Mouse (Mus musculus) cerebellum, adult 11-12 months (tissue): Measurements from ENCODE around the gene Hist1h4c.
"Not testable (repeated sequence)": the region's sequence is repeated elsewhere in the genome, so short reads cannot be mapped to it uniquely, and the experiment has no call there.

Source experiments
- DNase-seq: peaks from one replicate; pipeline ENCODE4 v3.0.0; 2022

Gene Hist1h4c

DNA sequence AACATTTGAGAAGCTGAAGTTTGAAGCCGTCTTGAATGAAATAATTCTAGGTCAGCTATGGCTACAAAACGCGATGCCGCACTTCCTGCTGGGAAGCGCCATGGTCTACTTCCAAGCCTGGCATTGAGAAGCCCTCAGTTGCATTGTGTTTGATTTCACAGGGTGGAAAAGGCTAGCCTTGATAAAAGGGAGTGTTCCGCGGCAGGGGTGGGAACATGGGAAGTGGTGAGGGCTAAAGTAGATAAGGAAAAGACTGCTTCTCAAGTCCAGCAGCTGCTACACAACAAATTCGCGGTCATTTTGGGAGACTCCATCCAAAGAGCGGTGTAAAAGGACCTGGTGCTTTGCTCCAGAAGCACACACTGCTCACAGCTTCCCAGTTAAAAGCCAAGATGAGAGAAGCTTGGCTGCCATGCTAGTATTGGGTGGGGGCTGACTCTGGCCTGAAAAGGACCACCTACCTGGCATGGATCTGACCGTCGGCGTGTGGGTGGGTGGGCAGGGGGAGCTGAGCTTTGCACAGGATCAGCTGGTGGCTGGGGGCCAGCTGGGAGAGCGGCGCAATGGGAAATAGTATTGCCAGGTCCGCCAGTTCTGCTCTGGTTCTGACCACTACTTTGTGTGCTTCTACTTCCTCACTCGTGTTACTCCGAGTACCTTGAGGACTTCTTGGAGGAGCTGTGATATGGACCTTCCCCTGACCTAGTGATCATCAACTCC lies 30.4 kb upstream of the Hist1h4c start:
- DNase-seq, result no peak

DNA sequence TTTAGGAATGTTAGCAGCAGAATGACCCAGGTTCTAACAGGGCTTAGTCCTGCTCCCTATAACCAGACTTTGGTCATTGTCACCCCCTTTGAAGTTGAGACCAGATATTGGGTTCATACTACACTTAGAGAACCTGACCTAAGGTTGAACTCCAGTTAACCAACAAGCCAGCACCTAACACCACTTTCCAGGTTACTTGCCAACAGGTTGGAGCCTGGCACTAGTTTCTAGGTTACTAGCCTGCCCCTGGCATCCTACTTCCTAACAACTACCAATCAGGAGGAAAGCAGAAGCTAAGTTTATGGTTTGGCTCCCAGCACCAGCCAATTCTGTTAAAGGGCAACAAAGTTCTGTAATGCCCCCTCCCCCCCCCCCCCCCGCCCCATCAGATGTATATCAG lies 27.0 kb upstream of the Hist1h4c start:
- no peak for DNase-seq

DNA sequence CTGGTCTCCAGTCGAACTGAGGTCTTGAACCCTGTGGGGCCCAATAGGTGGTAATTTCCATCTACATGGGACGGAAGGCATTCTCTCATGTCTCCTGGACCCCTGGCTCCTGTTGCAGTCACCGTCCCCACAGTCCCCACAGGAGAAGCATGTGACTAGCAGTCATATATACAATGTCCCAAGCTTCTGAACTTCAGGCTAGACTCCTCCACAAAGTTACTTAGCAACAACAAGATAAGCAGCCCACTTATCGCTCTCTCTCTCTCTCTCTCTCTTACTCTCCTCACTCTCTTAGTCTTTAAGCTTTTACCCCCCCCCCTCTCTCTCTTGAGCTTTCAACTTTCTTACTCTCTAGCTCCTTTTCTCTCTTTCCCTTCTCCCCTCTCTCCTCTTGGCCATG lies 26.0 kb upstream of the Hist1h4c start:
- no peak for DNase-seq

DNA sequence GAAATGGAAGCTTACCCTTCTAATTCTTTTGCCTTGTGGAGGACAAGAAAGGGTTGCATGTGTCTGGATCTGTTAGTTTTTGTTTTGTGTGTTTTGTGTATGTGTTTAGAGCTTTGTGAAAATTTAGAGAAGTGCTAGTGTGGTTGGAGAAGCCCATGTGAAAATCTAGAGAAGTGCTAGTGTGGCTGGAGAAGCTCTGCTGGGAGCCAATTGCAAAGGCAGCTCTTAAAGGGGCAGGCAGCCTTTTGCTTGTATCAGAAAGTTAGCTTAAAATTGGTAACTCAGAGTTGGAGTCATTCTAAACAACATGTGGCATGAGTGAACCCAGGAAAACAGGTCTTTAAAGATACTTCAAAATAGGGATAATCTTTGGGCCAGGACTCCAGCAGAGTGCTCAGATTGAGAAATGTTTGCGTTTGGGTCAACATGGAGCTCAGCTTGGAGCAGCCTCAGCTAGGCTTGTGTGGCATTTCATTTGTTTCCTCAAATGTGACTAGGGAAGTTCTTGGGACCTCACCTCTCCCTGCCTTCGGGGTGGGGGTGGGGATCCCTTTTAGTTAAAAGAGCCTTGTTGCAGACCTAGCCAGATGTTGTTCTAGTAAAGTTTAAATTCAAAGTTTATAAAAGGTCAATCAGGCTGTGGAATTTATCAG lies 19.5 kb upstream of the Hist1h4c start:
- not testable (repeated sequence) for DNase-seq

DNA sequence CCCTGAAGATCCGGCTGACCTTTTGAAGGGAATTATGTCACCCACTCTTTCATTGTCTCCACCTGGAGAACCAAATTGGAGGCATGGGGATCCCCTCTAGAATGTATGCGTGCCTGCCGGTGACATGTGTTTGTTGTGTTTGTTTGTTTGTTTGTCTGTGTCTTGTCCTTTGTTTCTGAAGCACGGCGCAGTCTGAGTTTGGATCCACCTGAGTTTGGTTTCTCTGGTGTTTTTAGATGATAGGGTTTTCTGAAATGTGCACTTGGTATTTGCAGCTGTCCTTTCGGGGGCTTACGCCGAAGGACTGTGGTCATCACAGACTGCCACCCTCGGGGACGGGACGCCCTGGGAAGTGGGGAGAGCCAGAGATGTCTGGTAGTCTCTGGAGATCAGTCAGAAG lies 18.9 kb upstream of the Hist1h4c start:
- DNase-seq, result no peak

DNA sequence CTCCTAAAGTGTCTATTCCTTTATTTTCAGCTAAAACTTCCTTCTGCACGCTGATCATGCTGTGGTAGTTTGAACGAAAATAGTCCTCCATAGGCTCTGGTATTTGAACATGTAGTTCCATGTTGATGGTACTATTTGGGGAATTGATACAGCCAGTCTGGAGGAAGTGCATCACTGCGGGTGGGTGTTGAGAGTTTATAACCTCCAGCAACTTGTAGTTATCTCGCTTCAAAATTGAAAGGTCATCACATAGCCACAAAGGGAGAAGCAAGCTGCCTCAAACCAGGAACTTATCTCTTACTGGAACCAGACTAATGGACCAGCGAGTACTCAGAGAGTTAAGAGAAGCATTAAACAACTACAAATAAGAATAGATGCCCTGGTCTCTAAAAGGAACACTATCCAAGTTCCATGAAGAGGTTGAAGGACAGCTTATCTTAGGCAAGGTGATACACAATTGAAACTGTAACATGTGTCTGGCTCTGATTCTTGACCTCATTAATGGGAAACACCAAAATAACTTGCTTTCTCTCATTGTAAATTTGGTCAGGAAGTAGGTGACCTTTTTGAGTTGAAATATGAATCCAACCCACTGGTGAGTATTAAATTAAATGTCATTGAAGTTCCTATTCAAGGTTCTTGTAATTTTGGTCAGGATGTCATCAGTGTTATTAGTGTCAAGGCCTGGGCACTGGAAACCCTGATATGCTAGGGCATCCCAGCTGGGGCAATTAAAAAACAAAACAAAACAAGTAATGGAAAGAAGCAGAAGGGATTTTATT lies 18.2 kb upstream of the Hist1h4c start:
- no peak for DNase-seq

DNA sequence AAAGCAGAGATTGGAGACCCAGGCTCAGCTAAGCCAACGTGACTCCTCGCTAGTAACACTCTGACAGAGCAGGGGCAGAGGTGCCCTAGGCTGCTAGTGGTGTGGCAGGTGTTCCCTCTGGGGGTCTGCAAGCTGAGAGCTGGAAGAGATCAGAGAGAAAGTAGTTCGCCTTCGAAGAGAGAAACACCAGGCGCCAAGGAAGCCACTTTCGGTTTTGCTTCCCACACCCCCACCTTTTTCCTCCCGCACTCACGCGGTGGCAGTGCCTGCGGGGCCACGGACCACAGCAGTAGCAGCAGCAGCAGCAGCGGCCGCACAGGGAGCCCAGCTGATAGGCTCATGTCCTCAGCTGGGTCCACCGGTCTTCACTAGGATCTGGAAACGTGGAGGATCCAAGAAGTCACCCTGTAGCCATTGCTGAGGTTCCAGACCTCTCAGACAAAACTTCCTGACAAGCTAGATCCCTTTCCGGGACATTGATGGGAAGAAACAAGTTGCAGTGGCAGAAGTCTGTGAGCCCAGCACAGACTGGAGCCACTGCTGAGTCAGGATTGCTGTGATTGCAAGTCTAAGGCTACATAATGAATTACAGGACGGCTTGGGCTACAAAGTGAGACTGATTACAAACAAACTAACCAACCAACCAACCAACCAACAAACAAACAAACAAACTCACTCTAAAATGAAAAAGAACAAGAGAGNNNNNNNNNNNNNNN lies 12.3 kb upstream of the Hist1h4c start, which contains the start of gene Hfe:
Gene Hfe, minus strand, starts transcription at position 481 of the 716 bp plus-strand sequence.
- DNase-seq, result no peak

DNA sequence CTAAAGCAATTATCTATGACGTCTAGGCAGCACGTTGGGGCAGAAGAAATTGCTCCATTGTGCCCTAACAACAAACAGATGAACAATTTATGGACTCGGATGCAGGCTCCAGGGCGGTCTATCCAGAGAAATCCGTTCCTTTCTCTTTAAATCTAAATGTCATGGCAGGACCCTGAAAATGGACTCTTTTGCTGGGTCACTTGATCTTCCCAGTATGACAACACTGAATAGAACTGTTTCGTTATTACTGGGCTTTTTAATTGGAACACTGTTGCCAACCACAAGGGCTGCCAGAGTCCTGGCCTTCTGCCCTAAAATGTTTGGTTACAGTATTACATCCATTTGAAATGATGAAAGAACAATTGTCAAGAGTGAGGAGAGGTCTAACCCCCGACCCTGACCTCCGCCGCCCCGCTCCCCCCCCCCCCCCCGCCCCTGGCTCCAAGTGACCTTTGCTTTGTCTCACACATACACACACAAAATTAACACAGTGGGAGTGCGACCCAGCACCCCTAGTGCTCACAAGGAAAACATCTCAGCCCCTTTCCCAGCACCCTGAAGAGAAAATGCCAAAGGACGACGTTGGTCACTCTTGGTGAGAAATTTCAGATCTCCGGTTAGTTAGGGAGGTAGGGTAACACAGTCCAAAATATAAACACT lies 11.6 kb upstream of the Hist1h4c start:
- DNase-seq, result no peak

DNA sequence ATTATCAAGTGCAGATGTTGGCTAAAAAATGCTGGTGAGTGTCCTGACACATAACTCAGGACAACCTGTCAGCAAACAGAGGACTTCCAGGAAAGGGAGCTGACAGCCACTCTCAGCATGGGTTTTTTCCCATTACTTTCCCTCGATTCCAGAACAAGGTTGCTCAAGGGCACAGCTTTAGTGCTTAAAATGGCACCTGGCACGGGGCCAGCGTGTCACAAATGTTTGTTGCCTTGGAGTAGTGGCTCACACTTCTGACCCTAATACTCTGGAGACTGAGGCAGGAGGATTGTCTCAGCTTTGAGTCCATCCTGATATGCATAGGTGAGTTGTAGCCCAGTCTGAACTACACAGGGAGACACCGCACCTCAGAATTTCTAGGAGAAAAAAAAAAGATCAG lies 10.4 kb upstream of the Hist1h4c start:
- no peak for DNase-seq

DNA sequence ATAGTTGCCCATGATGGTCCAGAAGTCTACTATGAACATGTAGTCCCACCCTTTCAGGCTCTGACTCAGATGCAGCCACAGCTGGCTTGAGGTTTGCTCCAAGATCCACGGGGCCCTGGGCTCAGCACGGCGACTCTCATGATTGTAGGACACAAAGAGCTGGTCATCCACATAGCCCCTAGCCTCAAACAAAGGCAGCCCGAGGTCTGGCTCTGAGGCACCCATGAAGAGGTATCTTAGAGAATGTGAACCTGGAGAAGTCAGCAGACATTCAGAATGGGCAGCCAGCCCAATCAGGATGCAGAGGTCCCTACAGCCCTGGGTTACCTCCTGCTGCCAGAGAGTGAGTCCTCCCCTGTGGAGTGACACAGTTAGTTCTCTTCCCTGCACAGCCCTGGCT lies 9.8 kb upstream of the Hist1h4c start:
- no peak for DNase-seq

DNA sequence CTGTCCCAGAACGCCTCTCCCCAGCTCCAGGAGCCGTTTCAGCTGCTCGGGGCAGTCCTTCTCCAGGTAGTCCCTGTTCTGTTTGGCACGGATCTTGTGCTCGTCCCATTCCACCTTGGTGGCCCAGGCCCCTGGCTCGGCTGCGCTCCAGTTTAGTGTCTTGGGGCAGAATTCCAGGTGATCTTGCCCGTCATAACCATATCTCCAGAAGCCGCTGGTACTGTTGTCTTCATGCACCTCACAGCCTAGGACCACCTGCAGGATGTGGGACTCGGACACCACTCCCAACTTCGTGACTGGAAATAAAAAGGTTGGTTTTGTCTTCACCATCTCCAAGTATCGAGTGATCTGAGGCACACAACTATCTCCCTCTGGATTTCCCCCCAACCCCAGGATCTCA lies 8.5 kb upstream of the Hist1h4c start:
- DNase-seq, result no peak

DNA sequence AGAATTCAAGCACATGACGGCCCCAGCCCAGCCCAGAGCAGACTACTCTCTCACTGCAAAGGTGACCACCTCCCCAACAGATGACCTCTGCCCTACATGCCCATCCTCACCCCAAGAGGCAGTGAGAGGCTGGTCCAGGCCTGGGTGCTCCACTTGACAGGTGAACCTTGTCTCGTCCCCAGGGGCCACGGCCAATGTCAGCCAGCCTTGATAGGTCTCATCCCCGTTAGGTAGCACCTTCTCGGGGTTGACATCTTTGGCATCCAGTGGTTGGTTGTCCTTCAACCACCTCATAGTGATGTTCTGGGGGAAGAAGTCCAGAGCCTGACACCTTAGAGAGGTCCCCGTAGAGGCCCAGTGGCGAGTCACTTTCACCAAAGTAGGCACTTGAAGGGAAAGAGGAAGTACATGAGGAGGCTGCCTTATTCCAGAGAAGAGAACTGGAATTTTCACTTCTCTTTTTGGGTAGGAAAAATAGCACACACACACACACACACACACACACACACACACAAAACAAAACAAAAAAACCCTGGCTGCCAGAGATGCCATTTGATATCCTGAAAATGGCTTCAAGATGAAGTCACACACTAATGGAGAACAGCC lies 7.6 kb upstream of the Hist1h4c start:
- no peak for DNase-seq

DNA sequence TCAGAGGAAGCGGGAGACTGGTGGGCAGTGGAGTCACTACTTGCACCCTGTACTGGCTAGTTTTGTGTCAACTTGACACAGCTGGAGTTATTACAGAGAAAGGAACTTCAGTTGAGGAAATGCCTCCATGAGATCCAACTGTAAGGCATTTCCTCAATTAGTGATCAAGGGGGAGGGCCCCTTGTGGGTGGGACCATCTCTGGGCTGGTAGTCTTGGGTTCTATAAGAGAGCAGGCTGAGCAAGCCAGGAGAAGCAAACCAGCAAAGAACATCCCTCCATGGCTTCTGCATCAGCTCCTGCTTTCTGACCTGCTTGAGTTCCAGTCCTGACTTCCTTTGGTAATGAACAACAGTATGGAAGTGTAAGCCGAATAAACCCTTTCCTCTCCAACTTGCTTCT lies 4.5 kb upstream of the Hist1h4c start:
- not testable (repeated sequence) for DNase-seq

DNA sequence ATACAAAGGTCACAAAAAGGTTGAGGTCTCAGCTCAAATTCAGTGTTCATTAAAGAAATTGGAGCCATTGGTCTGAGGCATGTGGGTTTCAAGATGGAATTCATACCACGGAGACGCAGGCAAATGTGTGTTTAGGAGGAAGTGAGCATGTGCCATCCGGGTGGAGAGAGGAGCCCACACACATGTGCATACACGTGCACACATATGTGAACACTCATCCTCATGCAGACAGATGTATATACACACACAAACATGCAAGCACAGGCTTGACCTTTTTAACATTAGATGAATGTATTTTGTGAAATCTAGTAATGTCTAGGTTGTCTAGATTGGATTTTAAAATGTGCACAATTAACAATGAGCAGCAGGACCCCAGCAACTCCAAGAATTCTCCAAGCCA lies 4.0 kb upstream of the Hist1h4c start:
- DNase-seq, result no peak

DNA sequence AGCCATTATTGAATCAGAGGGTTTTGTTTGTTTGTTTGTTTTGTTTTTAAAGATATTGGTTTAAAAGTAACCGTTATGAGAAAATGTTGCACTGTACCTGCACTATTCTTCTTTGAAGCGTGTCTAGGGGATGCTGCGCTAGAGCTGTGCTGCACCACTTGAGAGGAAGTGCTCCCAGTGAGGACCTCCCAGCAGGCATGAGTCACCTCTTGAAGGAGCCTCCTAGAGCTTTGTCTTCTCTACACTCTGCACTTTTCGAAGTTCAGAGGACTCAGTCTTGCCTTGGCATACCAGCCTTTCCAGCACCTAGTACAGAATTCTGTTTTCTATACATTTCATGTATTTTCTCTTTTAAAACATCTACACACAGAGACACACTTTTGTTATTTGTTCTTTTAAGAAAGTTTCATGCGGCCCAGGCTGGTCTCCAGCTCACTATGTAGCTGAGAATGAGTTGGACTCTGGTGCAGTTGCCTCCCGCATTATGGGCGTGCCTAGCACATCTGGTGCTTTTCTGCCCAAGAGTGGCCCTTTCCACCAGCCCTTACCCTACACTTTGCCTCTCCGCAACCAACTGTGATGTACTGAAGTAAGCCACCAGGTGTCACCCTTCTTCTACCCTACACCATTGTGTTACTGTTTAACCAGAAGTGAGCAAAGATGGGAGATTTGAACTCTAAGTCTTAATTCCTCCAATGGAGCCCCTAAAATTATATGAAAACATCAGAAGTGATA lies 2.7 kb upstream of the Hist1h4c start:
- peak; percentile 55 for DNase-seq

DNA sequence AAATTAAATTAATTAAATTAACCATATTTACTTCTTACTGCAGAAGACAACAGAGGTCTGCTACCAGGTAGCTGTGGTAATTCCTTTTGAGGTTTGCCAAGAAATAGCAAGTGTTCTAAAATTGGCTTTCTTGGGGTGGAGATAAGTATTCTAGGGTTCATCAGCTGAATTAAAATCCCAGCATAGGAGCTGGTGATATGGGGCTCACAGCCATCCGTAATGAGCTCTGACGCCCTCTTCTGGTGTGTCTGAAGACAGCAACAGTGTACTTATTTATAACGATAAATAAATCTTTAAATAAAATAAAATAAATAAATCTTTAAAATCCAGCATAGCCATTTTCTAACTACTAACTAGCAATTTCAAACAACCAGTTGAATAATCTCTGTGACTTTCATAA lies 1.5 kb upstream of the Hist1h4c start:
- no peak for DNase-seq

DNA sequence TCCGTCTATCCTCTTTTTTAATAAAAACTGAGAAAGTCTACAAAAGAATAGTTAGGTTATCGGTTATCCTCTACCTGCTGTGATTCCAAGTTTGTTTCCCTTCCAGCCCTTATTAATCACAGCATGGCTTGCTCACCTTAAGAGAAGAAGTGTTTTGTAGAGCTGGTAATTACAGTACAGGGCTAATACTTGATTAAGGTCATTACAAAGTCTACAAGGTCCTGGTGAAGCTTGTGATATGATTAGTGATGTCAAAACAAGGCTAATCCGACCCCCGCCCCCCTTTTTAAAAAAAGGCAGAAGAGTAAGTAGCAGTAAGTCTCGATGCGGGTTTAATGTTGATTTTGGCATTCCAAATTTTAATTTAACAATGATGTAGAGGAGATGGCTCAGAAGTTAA lies 742 bp upstream of the Hist1h4c start:
- DNase-seq, result no peak

DNA sequence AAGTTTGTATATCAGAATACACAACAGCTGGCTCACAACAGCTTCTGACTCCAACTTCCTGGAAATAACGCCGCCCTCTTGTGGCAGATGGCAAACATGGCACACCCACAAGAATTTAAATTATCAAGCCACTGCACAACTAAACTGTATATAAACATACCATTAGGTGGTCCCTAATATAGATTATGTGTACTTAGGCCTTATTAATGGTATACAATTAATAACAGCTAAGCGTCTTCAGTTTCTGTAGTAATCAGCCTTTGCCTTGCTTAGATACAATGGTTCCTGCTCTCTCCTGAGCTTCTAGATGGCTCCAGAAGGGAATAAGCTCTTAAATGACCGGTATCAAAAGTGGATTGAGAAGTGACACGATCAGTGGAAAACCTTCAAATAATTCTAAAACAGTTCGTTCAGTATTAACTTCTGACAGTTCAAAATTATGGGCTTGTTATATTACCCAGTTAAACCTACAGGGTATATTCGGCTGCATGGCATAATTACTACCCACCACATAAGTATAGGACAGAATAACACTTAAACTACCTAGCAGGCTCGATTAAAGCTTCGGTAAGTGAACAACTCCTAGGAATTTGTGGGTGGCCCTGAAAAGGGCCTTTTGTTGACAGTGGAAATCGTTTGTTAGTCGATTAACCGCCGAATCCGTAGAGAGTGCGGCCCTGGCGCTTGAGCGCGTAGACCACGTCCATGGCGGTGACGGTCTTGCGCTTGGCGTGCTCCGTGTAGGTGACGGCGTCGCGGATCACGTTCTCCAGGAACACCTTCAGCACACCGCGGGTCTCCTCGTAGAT lies 559 bp downstream of the Hist1h4c start:
- DNase-seq, result no peak

DNA sequence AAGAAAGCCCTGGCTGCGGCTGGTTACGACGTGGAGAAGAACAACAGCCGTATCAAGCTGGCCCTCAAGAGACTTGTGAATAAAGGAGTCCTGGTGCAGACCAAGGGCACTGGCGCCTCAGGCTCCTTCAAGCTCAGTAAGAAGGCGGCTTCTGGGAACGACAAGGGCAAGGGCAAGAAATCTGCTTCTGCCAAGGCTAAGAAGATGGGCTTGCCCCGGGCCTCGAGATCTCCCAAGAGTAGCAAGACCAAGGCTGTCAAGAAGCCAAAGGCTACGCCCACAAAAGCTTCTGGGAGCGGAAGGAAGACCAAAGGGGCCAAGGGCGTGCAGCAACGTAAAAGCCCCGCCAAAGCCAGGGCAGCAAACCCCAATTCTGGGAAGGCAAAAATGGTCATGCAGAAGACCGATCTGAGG lies 2.2 kb downstream of the Hist1h4c start:
- DNase-seq, result no peak

DNA sequence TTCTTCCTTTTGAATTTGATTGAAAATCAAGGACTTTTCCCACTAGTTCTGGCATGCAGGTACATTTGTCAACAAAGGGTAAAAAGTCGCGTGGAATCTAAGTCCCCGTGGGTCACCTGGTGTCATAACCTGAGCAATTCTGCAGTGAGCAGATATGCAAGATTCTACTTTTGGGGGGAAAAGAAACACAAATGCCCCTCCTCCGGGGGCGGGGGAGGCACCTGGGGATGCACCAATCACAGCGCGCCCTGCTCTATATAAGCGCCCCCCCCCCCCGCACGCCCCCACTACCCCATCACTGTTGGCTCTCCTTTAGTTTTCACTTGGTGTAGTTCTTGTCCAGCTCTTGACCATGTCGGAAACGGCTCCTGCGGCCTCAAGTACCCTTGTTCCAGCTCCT lies 2.7 kb downstream of the Hist1h4c start, which contains the start of gene Hist1h1t:
Gene Hist1h1t, plus strand, starts transcription at position 301 of the 400 bp plus-strand sequence.
- DNase-seq, result no peak

DNA sequence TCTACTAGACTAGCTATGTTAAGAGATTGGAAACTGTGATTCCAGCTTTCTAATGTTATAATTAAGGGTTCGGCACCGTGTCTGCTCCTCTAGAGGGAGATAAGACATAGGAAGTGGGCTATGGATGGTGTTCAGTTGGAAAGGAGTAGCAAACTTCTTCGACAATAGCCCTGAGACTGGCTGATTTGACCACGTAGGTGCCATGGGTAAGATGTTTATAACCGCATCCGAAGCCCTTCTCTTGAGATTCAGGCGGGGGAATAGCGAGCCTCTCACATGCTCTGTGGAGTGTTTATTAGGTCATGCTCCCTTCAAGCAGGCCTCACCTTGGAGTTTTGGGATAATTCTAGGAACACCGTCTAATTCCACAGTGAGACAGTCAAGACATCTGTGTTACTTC lies 3.3 kb downstream of the Hist1h4c start:
- DNase-seq, result no peak
